Mouse (Mus musculus) cerebellum, postnatal 25 days (tissue): Measurements from ENCODE around the gene Cdhr4.

Source experiments
- DNase-seq, 2 experiments: peaks; one replicate each; pipeline ENCODE4 v3.0.0; 2021; ENCODE audit warnings: mixed read lengths in 2 of 2

The Cdhr4 gene

GRCm38 (mm10) chr9:107975399-107976386 lies 16.6 kb upstream of the Cdhr4 start, which contains the start of gene Uba7:
Uba7 (plus strand) TSS chr9:107975505.
- DNase-seq, result no peak

- no peak for DNase-seq
These were observed 13.5 kb upstream of the Cdhr4 start for GRCm38 (mm10) chr9:107978815-107979214.

GRCm38 (mm10) chr9:107981684-107982605 lies 10.4 kb upstream of the Cdhr4 start:
- no peak for DNase-seq

GRCm38 (mm10) chr9:107982681-107983346 lies 9.5 kb upstream of the Cdhr4 start, which contains the start of gene Gm20661:
Gm20661 (plus strand) TSS chr9:107983058.
- DNase-seq, result peak in 1 of 2 experiments; percentile 18

GRCm38 (mm10) chr9:107983421-107983890 lies 8.8 kb upstream of the Cdhr4 start:
- peak in 1 of 2 experiments; percentile 21 for DNase-seq

GRCm38 (mm10) chr9:107984052-107984753 lies 8.1 kb upstream of the Cdhr4 start:
- DNase-seq, result no peak

GRCm38 (mm10) chr9:107984754-107985055 lies 7.6 kb upstream of the Cdhr4 start:
- DNase-seq, result no peak

- DNase-seq, result peak; percentile 68 to 77
These were observed 6.9 kb upstream of the Cdhr4 start, which contains the start of gene Inka1 for GRCm38 (mm10) chr9:107985131-107986119. Inka1 (minus strand) TSS chr9:107985879.

- DNase-seq, result peak; percentile 81 to 88
These were observed 5.9 kb upstream of the Cdhr4 start for GRCm38 (mm10) chr9:107986376-107986775.

GRCm38 (mm10) chr9:107987950-107988349 lies 4.3 kb upstream of the Cdhr4 start:
- no peak for DNase-seq

- DNase-seq, result no peak
These were observed 716 bp downstream of the Cdhr4 start for GRCm38 (mm10) chr9:107993013-107993412.

GRCm38 (mm10) chr9:107994464-107994863 lies 2.2 kb downstream of the Cdhr4 start:
- no peak for DNase-seq

- DNase-seq, result no peak
These were observed 3.2 kb downstream of the Cdhr4 start for GRCm38 (mm10) chr9:107995513-107995912.

GRCm38 (mm10) chr9:107996049-107996448 lies 3.8 kb downstream of the Cdhr4 start, which contains the start of gene Gm20662:
Gm20662 (plus strand) TSS chr9:107996349.
- DNase-seq, result no peak

- DNase-seq, result peak; percentile 100
These were observed 9.8 kb downstream of the Cdhr4 start, which contains the start of gene Ip6k1 for GRCm38 (mm10) chr9:108001922-108002770. Ip6k1 (plus strand) TSS chr9:108002501.

- DNase-seq, result no peak
These were observed 10.7 kb downstream of the Cdhr4 start for GRCm38 (mm10) chr9:108002778-108003530.

GRCm38 (mm10) chr9:108003531-108003890 lies 11.2 kb downstream of the Cdhr4 start:
- peak; percentile 39 to 46 for DNase-seq

- DNase-seq, result no peak
These were observed 15.7 kb downstream of the Cdhr4 start for GRCm38 (mm10) chr9:108008041-108008440.

- DNase-seq, result no peak
These were observed 18.1 kb downstream of the Cdhr4 start for GRCm38 (mm10) chr9:108010385-108010784.
